ENCODE assay signal across 24 mouse cellular contexts in genomic region chr9:97590712-97591111, GRCm38 (mm10).
"Had no signal": no experiment of that assay in that cellular context is flagged by ENCODE, and none has a peak within 500 bp of the region (broad histone marks: within the 10 kb centered on the region; RNA-seq: fewer than 3 reads in every experiment).

No protein-coding gene starts in this region.

- H3K4me1 ChIP-seq: hindbrain, embryonic 12.5 days; intestine, embryonic 15.5 days; limb, embryonic 13.5 days; limb, embryonic 15.5 days had no signal

- H3K9ac ChIP-seq: hindbrain, embryonic 12.5 days; hindbrain, embryonic 14.5 days; intestine, embryonic 15.5 days; limb, embryonic 13.5 days; limb, embryonic 15.5 days had no signal

- DNase-seq: gastrocnemius, adult 2 months; gastrocnemius, postnatal 10 days; gastrocnemius, postnatal 25 days; heart, adult 2 months; heart, postnatal 10 days; heart, postnatal 4 days; kidney, adult 18-20 months; kidney, adult 8-10 months; kidney, postnatal 10 days; kidney, postnatal 36 days; layer of hippocampus, adult 9-11 months; layer of hippocampus, postnatal 36 days; left cerebral cortex, postnatal 4 days had no signal

- H3K9me3 ChIP-seq: hindbrain, embryonic 10.5 days; hindbrain, embryonic 12.5 days; intestine, embryonic 15.5 days; limb, embryonic 13.5 days; limb, embryonic 15.5 days had no signal

- H3K27ac ChIP-seq: gastrocnemius, adult 2 months; heart, adult 2 months; hindbrain, embryonic 10.5 days; hindbrain, embryonic 12.5 days; hindbrain, embryonic 14.5 days; intestine, embryonic 15.5 days; limb, embryonic 13.5 days; limb, embryonic 15.5 days had no signal

- H3K4me3 ChIP-seq: gastrocnemius, adult 2 months; heart, adult 2 months; hindbrain, embryonic 10.5 days; hindbrain, embryonic 12.5 days; intestine, embryonic 15.5 days; limb, embryonic 13.5 days; limb, embryonic 15.5 days had no signal

- H3K27me3 ChIP-seq: hindbrain, embryonic 12.5 days; intestine, embryonic 15.5 days; limb, embryonic 13.5 days; limb, embryonic 15.5 days had no signal

- ATAC-seq: forebrain, embryonic 16.5 days; hindbrain, embryonic 16.5 days; inflammation-experienced regulatory T-cells, adult 6 months; intestine, embryonic 15.5 days; intestine, postnatal 0 days had no signal

- H3K36me3 ChIP-seq: hindbrain, embryonic 10.5 days; hindbrain, embryonic 12.5 days; intestine, embryonic 15.5 days; limb, embryonic 13.5 days; limb, embryonic 15.5 days had no signal

- H3K4me2 ChIP-seq: heart, embryonic 11.5 days; hindbrain, embryonic 12.5 days; hindbrain, embryonic 14.5 days; intestine, embryonic 15.5 days; limb, embryonic 13.5 days; limb, embryonic 15.5 days had no signal
